In genomic region chr6:145990578-145990977, GRCm38 (mm10) we compare ENCODE assay signal across 24 mouse cellular contexts. TPM values are rescaled to one million over a fixed set of nuclear protein-coding genes. Genes with fewer than 3 reads are reported as not detected.
A peak's percentile ranks its signal among the peaks of the same experiment; 100 is the strongest.
DNase-seq lines count a peak whose midpoint lies in the region; ATAC-seq and TF ChIP-seq lines count a peak whose summit lies in the region.
"Had no signal": no experiment of that assay in that cellular context is flagged by ENCODE, and none has a peak within 500 bp of the region (broad histone marks: within the 10 kb centered on the region; RNA-seq: fewer than 3 reads in every experiment).

No protein-coding gene starts in this region.

- peak overlapping the region; percentile 74 for H3K27ac ChIP-seq in gastrocnemius, adult 2 months
- peak overlapping the region; percentile 42 for H3K27ac ChIP-seq in embryonic fibroblast, embryonic 13.5 days (ENCODE audit: insufficient read depth, low read length)
- H3K27ac ChIP-seq in forebrain, embryonic 15.5 days (replicated peaks): no peak overlapping the region
- H3K27ac ChIP-seq: embryonic facial prominence, embryonic 10.5 days; embryonic facial prominence, embryonic 12.5 days; forebrain, embryonic 10.5 days; forebrain, embryonic 12.5 days had no signal

- H3K36me3 ChIP-seq in G1E (replicated peaks): no peaks in the 10 kb centered on the region
- H3K36me3 ChIP-seq in forebrain, embryonic 15.5 days: no peaks in the 10 kb centered on the region
- H3K36me3 ChIP-seq: embryonic facial prominence, embryonic 10.5 days; embryonic facial prominence, embryonic 12.5 days; forebrain, embryonic 10.5 days; forebrain, embryonic 12.5 days had no signal

- 71% methylated on average over 1 of the region's 1 CpGs for WGBS in forebrain, embryonic 15.5 days

- no peak for TF ChIP-seq POLR2A in embryonic fibroblast, embryonic 13.5 days (IDR thresholded peaks at IDR 0.05; ENCODE audit: low read depth, low read length)

- H3K4me2 ChIP-seq in forebrain, embryonic 15.5 days (replicated peaks): no peak overlapping the region
- H3K4me2 ChIP-seq: embryonic facial prominence, embryonic 12.5 days; forebrain, embryonic 12.5 days had no signal

- ATAC-seq in G1E (ENCODE audit: extremely low read depth, insufficient number of reproducible peaks, low FRiP score, poor library complexity, severe bottlenecking): no peak
- no peak for ATAC-seq in forebrain, embryonic 15.5 days (replicated peaks)
- ATAC-seq: activated CD4-positive, CD25-positive, alpha-beta regulatory T cell, adult 4 months; forebrain, embryonic 14.5 days; forebrain, postnatal 0 days had no signal

- H3K4me1 ChIP-seq in G1E (ENCODE audit: insufficient read depth, low read depth, low read length): no peaks in the 10 kb centered on the region
- H3K4me1 ChIP-seq in embryonic fibroblast, embryonic 13.5 days (ENCODE audit: control insufficient read depth, insufficient read depth, low read length): peaks cover 9% of the 10 kb centered on the region; the same call in 1 of the 2 replicates
- no peaks in the 10 kb centered on the region for H3K4me1 ChIP-seq in forebrain, embryonic 15.5 days
- H3K4me1 ChIP-seq: embryonic facial prominence, embryonic 10.5 days; embryonic facial prominence, embryonic 12.5 days; forebrain, embryonic 12.5 days had no signal

- TF ChIP-seq CTCF in gastrocnemius, adult 2 months (IDR thresholded peaks at IDR 0.05): no peak
- TF ChIP-seq CTCF in G1E (IDR thresholded peaks at IDR 0.05; ENCODE audit: low read depth, low read length): 0 out of 2 replicates have a peak, but pooled peaks have one; percentile 3
- no peak for TF ChIP-seq CTCF in embryonic fibroblast, embryonic 13.5 days (IDR thresholded peaks at IDR 0.05; ENCODE audit: borderline replicate concordance, insufficient read depth, low read length)

- intact Hi-C loops in gastrocnemius, adult 2 months (cut with DNase I): no loop called here

- peaks cover 38% of the 10 kb centered on the region for H3K9me3 ChIP-seq in G1E (replicated peaks)
- H3K9me3 ChIP-seq in forebrain, embryonic 15.5 days: no peaks in the 10 kb centered on the region
- H3K9me3 ChIP-seq: embryonic facial prominence, embryonic 10.5 days; embryonic facial prominence, embryonic 12.5 days; forebrain, embryonic 10.5 days; forebrain, embryonic 12.5 days had no signal

- DNase-seq in gastrocnemius, adult 2 months: peak; percentile 60
- no peak for DNase-seq in gastrocnemius, postnatal 25 days
- DNase-seq in G1E (ENCODE audit: low spot score): no peak
- peak; percentile 52 for DNase-seq in skeletal muscle tissue, adult 2 months (ENCODE audit: low read depth, low spot score)
- DNase-seq in heart, adult 8-10 months (ENCODE audit: low spot score): no peak
- DNase-seq: adrenal gland, adult 8-10 months; adrenal gland, postnatal 14 days; adrenal gland, postnatal 36 days; cerebellum, adult 11-12 months; cerebellum, adult 2 months; cerebellum, adult 9-10 months; cerebellum, postnatal 10 days; cerebellum, postnatal 25 days; forebrain, postnatal 0 days had no signal

- no peak overlapping the region for H3K9ac ChIP-seq in forebrain, embryonic 15.5 days (replicated peaks)
- H3K9ac ChIP-seq: embryonic facial prominence, embryonic 12.5 days; forebrain, embryonic 12.5 days; forebrain, postnatal 0 days had no signal

- no peaks in the 10 kb centered on the region for H3K27me3 ChIP-seq in G1E (ENCODE audit: insufficient read depth, low read length)
- H3K27me3 ChIP-seq in forebrain, embryonic 15.5 days: no peaks in the 10 kb centered on the region
- H3K27me3 ChIP-seq: embryonic facial prominence, embryonic 12.5 days; forebrain, embryonic 12.5 days; Patski had no signal

- H3K4me3 ChIP-seq in gastrocnemius, adult 2 months: no peak overlapping the region
- H3K4me3 ChIP-seq in G1E (ENCODE audit: low read depth, low read length): no peak overlapping the region
- H3K4me3 ChIP-seq in embryonic fibroblast, embryonic 13.5 days (ENCODE audit: insufficient read depth, low read length): no peak overlapping the region
- no peak overlapping the region for H3K4me3 ChIP-seq in forebrain, embryonic 15.5 days
- H3K4me3 ChIP-seq: embryonic facial prominence, embryonic 10.5 days; embryonic facial prominence, embryonic 12.5 days; erythroblast, embryonic 14.5 days; forebrain, embryonic 10.5 days; forebrain, embryonic 12.5 days had no signal

RNA-seq across cellular contexts. Expression of gene Sspn, which starts 59.1 kb away (rescaled TPM):
- 10 to 100 TPM; 40.0 to 55.9 TPM for total RNA-seq in gastrocnemius, adult 2 months (2021)
- total RNA-seq in gastrocnemius, postnatal 25 days (2021): 10 to 100 TPM; 59.1 to 64.0 TPM
- total RNA-seq in G1E (2014; fragmentation: Nextera tagmentation): not detected in 2 replicates
- total RNA-seq in G1E (2017): 0.06 and 0.11 TPM in 2 replicates
- not detected in 2 replicates for polyA plus RNA-seq in G1E (2012)
- polyA plus RNA-seq in embryonic fibroblast, embryonic 13.5 days (2011; ENCODE audit: insufficient read length, low read depth, missing spikeins): 19.1 and 25.0 TPM in 2 replicates
- total RNA-seq in heart, adult 8-10 months (2022): 100 to 1,000 TPM; 100 to 117 (median 109) TPM
- polyA plus RNA-seq in forebrain, embryonic 15.5 days (2015; fragmentation: Nextera tagmentation; extraction: Ambion mirVana): 1.9 and 2.3 TPM in 2 replicates
- polyA plus RNA-seq: activated CD4-positive, CD25-positive, alpha-beta regulatory T cell, adult 4 months; erythroblast, embryonic 14.5 days had no signal

Comparison
In these comparisons a context has a peak if more than half of its experiments do, and no peak if none do; other contexts are left out.
1. DNase-seq: peak in gastrocnemius, adult 2 months (single experiment) and skeletal muscle tissue, adult 2 months (single experiment); none in gastrocnemius, postnatal 25 days (single experiment), G1E (single experiment) and heart, adult 8-10 months (single experiment).
2. RNA of gene Sspn, which starts 59.1 kb away (total RNA-seq): 100 to 117 TPM in heart, adult 8-10 months, 59.1 to 64.0 TPM in gastrocnemius, postnatal 25 days and 40.0 to 55.9 TPM in gastrocnemius, adult 2 months; 0.06 to 0.11 TPM in G1E; every median in the first group is over 10 times any median in the second.